Mouse (Mus musculus) embryonic facial prominence, embryonic 12.5 days (tissue): Measurements from ENCODE around the gene Cngb1. TPM values are rescaled to one million over a fixed set of nuclear protein-coding genes. Genes with fewer than 3 reads are reported as not detected.

Source experiments
- ATAC-seq: fragments of 200-750 bp; cut with Nextera tagmentation; 2 replicates; pipeline ENCODE4 v1.8.0; 2017; ENCODE audit not compliant: insufficient number of reproducible peaks, insufficient read depth, low FRiP score, low TSS enrichment
- H3K27ac ChIP-seq: fragments of 300-500 bp; sonication (generic); 2 replicates; pipeline ENCODE4 v1.5.1; 2016; ENCODE audit warnings: mild to moderate bottlenecking
- H3K27me3 ChIP-seq: fragments of 300-500 bp; sonication (generic); 2 replicates; pipeline ENCODE4 v1.6.1; 2016; ENCODE audit warnings: mild to moderate bottlenecking, moderate library complexity
- H3K36me3 ChIP-seq: fragments of 300-500 bp; sonication (generic); 2 replicates; pipeline ENCODE4 v1.6.1; 2016; ENCODE audit warnings: mild to moderate bottlenecking
- H3K4me1 ChIP-seq: fragments of 300-500 bp; sonication (generic); 2 replicates; pipeline ENCODE4 v1.6.1; 2016
- H3K4me2 ChIP-seq: fragments of 300-500 bp; sonication (generic); replicated peaks from 2 replicates; pipeline ENCODE4 v1.6.1; 2016; ENCODE audit warnings: mild to moderate bottlenecking, moderate library complexity
- H3K4me3 ChIP-seq: fragments of 300-500 bp; sonication (generic); 2 replicates; pipeline ENCODE4 v1.5.1; 2016; ENCODE audit warnings: mild to moderate bottlenecking
- H3K9ac ChIP-seq: fragments of 300-500 bp; sonication (generic); 2 replicates; pipeline ENCODE4 v1.6.1; 2016; ENCODE audit warnings: mild to moderate bottlenecking, moderate library complexity
- H3K9me3 ChIP-seq: fragments of 300-500 bp; sonication (generic); 2 replicates; pipeline ENCODE4 v1.6.1; 2016; ENCODE audit warnings: mild to moderate bottlenecking, moderate library complexity
- whole genome bisulfite sequencing: fragments of 180-500 bp; shearing (Covaris S2); methylation state at CpG from one replicate; pipeline ENCODE4 v1.1.7; 2016; 5-methylcytosine and 5-hydroxymethylcytosine counted together
- polyA plus RNA-seq: library from polyadenylated mRNA; unstranded; fragments of >200 nt; fragmentation: Nextera tagmentation; extraction: Ambion mirVana; gene quantifications from 2 replicates; pipeline ENCODE4 v1.2.1, GENCODE M21; 2016

Cngb1 gene
- polyA plus RNA-seq, 1 experiment from 2014 or later: 0.17 TPM

GRCm38 (mm10) chr8:95320224-95321139 lies 14.1 kb upstream of the Cngb1 start:
- H3K9me3 ChIP-seq: no peaks in the 10 kb centered on the region
- peaks cover 4% of the 10 kb centered on the region; the same call in 1 of the 2 replicates for H3K27me3 ChIP-seq
- peaks cover 13% of the 10 kb centered on the region for H3K36me3 ChIP-seq
- no peak overlapping the region for H3K27ac ChIP-seq
- H3K4me2 ChIP-seq: peak overlapping the region; percentile 89
- peaks cover 10% of the 10 kb centered on the region; the same call in 1 of the 2 replicates for H3K4me1 ChIP-seq
- H3K4me3 ChIP-seq: peak overlapping the region; percentile 44
- 4% methylated on average over 41 of the region's 41 CpGs for WGBS
- ATAC-seq: peak; percentile 80
- H3K9ac ChIP-seq: peak overlapping the region; percentile 58; the same call in 1 of the 2 replicates

- 88% methylated on average over 1 of the region's 1 CpGs for WGBS
- Histone ChIP-seq H3K4me3 (no peak overlapping the region), H3K9me3 (no peaks in the 10 kb centered on the region), H3K4me1 (0 out of 2 replicates have a peak, but pooled peaks cover 4% of the 10 kb centered on the region), H3K4me2 (no peak overlapping the region), H3K36me3 (no peaks in the 10 kb centered on the region), H3K27ac (no peak overlapping the region), H3K27me3 (peaks cover 4% of the 10 kb centered on the region; the same call in 1 of the 2 replicates), H3K9ac (no peak overlapping the region)
- no peak for ATAC-seq
Measured at GRCm38 (mm10) chr8:95315350-95315749, 9.0 kb upstream of the Cngb1 start.

- Histone ChIP-seq H3K4me1 (no peaks in the 10 kb centered on the region), H3K9me3 (no peaks in the 10 kb centered on the region), H3K4me2 (no peak overlapping the region), H3K4me3 (no peak overlapping the region), H3K27ac (no peak overlapping the region), H3K9ac (no peak overlapping the region), H3K27me3 (peaks cover 2% of the 10 kb centered on the region; the same call in 1 of the 2 replicates), H3K36me3 (no peaks in the 10 kb centered on the region)
- WGBS: 81% methylated on average over 2 of the region's 2 CpGs
- no peak for ATAC-seq
Measured at GRCm38 (mm10) chr8:95314707-95315106, 8.3 kb upstream of the Cngb1 start.

GRCm38 (mm10) chr8:95313857-95314256 lies 7.5 kb upstream of the Cngb1 start:
- no peaks in the 10 kb centered on the region for H3K27me3 ChIP-seq
- 87% methylated on average over 6 of the region's 6 CpGs for WGBS
- no peak for ATAC-seq
- no peak overlapping the region for H3K4me3 ChIP-seq
- H3K36me3 ChIP-seq: no peaks in the 10 kb centered on the region
- H3K27ac ChIP-seq: no peak overlapping the region
- no peaks in the 10 kb centered on the region for H3K9me3 ChIP-seq
- H3K4me2 ChIP-seq: no peak overlapping the region
- H3K4me1 ChIP-seq: no peaks in the 10 kb centered on the region
- H3K9ac ChIP-seq: no peak overlapping the region

GRCm38 (mm10) chr8:95312836-95313235 lies 6.5 kb upstream of the Cngb1 start:
- WGBS: 63% methylated on average over 18 of the region's 18 CpGs
- no peaks in the 10 kb centered on the region for H3K4me1 ChIP-seq

DNA sequence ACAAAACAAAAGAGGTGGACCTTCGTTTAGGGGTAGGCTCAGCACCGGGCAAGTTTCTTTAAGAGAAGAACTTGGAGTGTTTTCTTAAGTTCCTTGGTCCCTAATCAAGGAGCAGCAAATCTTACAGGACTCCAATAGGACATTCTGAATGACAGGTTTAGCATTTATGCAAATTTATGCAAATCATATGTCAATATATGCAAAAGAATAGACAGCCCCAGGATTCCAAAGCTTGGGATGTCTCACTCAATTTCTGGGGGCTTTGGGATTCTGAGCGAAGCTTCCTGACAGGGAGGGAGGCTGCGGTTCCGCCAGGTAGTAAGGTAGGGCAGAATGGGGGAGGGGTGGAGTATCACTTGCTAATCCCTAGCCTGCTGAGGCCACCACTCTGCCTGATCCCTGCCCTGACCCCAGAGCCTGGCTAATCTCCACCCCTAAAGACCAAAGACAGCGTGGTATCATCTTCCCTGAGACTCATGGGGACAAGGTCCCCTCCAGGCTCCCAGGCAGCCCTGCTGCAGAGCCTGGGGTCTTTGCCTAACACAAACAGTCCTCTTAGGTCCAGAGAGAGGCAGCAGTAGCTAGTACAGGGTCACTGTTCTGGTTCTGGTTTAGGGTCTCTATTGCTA lies 4.1 kb upstream of the Cngb1 start, which contains the start of gene Tepp:
Gene Tepp (plus strand): TSS at position 225 of the 629 bp plus-strand sequence.
- H3K4me3 ChIP-seq: no peak within 1 kb of the TSS
- ATAC-seq: no peak
- H3K36me3 ChIP-seq: no peaks in the 10 kb centered on the region
- no peaks in the 10 kb centered on the region for H3K27me3 ChIP-seq
- no peak within 1 kb of the TSS for H3K4me2 ChIP-seq
- WGBS: 28% methylated on average over 6 of the region's 6 CpGs
- H3K9ac ChIP-seq: no peak within 1 kb of the TSS
- H3K9me3 ChIP-seq: no peaks in the 10 kb centered on the region
- H3K4me1 ChIP-seq: peaks cover 3% of the 10 kb centered on the region; the same call in 1 of the 2 replicates
- no peak within 1 kb of the TSS for H3K27ac ChIP-seq

More at GRCm38 (mm10) chr8:95312836-95313235, 6.5 kb upstream of the Cngb1 start:
- Histone ChIP-seq H3K27me3 (no peaks in the 10 kb centered on the region), H3K27ac (no peak overlapping the region), H3K4me2 (no peak overlapping the region), H3K9ac (no peak overlapping the region), H3K36me3 (no peaks in the 10 kb centered on the region), H3K4me3 (no peak overlapping the region), H3K9me3 (no peaks in the 10 kb centered on the region)
- ATAC-seq: no peak

- Histone ChIP-seq H3K4me3 (no peak overlapping the region), H3K27ac (no peak overlapping the region), H3K36me3 (no peaks in the 10 kb centered on the region), H3K27me3 (no peaks in the 10 kb centered on the region), H3K9ac (no peak overlapping the region), H3K4me2 (no peak overlapping the region), H3K9me3 (no peaks in the 10 kb centered on the region), H3K4me1 (peaks cover 3% of the 10 kb centered on the region; the same call in 1 of the 2 replicates)
- no peak for ATAC-seq
- 67% methylated on average over 4 of the region's 4 CpGs for WGBS
Measured at GRCm38 (mm10) chr8:95305526-95305925, 859 bp downstream of the Cngb1 start.

GRCm38 (mm10) chr8:95302410-95302809 lies 4.0 kb downstream of the Cngb1 start:
- no peak overlapping the region for H3K9ac ChIP-seq
- H3K4me3 ChIP-seq: no peak overlapping the region
- H3K9me3 ChIP-seq: no peaks in the 10 kb centered on the region
- H3K36me3 ChIP-seq: no peaks in the 10 kb centered on the region
- H3K27ac ChIP-seq: no peak overlapping the region
- no peak overlapping the region for H3K4me2 ChIP-seq
- peaks cover 3% of the 10 kb centered on the region; the same call in 1 of the 2 replicates for H3K4me1 ChIP-seq
- H3K27me3 ChIP-seq: no peaks in the 10 kb centered on the region
- 16% methylated on average over 5 of the region's 5 CpGs for WGBS
- no peak for ATAC-seq

GRCm38 (mm10) chr8:95293891-95294290 lies 12.5 kb downstream of the Cngb1 start:
- no peaks in the 10 kb centered on the region for H3K27me3 ChIP-seq
- WGBS: 73% methylated on average over 7 of the region's 7 CpGs

DNA sequence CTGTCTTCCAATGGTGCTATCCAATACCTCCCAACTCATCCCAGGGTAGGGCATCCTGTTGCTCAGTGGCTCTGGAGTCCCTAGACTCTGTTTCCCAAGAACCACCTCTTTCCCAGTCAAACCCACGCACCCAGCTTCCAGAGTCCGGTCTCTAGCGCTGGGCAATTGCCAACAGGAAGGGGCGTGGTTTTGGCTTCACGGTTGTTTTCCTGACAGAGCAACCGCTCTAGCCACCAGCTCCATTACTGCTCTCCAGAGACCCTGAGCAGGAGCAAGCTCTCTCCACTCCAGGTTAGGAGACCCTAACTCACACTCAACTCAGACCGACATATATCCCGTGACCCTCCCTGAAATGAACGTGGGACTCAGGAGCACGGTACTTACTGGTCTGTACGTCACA lies 13.2 kb downstream of the Cngb1 start:
- ATAC-seq: no peak
- Histone ChIP-seq H3K27me3 (no peaks in the 10 kb centered on the region), H3K4me3 (no peak overlapping the region), H3K4me1 (no peaks in the 10 kb centered on the region), H3K9me3 (no peaks in the 10 kb centered on the region), H3K4me2 (no peak overlapping the region), H3K9ac (no peak overlapping the region), H3K27ac (no peak overlapping the region), H3K36me3 (no peaks in the 10 kb centered on the region)
- 67% methylated on average over 11 of the region's 11 CpGs for WGBS

More at GRCm38 (mm10) chr8:95293891-95294290, 12.5 kb downstream of the Cngb1 start:
- Histone ChIP-seq H3K9ac (no peak overlapping the region), H3K27ac (no peak overlapping the region), H3K36me3 (no peaks in the 10 kb centered on the region), H3K9me3 (no peaks in the 10 kb centered on the region), H3K4me2 (no peak overlapping the region), H3K4me1 (no peaks in the 10 kb centered on the region), H3K4me3 (no peak overlapping the region)
- ATAC-seq: no peak

GRCm38 (mm10) chr8:95289066-95289650 lies 17.2 kb downstream of the Cngb1 start:
- ATAC-seq: no peak
- Histone ChIP-seq H3K4me1 (no peaks in the 10 kb centered on the region), H3K27ac (no peak overlapping the region), H3K9ac (no peak overlapping the region), H3K36me3 (no peaks in the 10 kb centered on the region), H3K4me2 (no peak overlapping the region), H3K9me3 (no peaks in the 10 kb centered on the region), H3K27me3 (no peaks in the 10 kb centered on the region), H3K4me3 (no peak overlapping the region)
- WGBS: 69% methylated on average over 6 of the region's 6 CpGs
